Mouse (Mus musculus) retina, postnatal 7 days (tissue): ENCODE results near the gene Trp53inp2.
A peak's percentile ranks its signal among the peaks of the same experiment; 100 is the strongest.

Experiments
- DNase-seq: peaks from one replicate; pipeline ENCODE4 v3.0.0-alpha.2; 2012; ENCODE audit warnings: low read depth, low spot score

The Trp53inp2 gene

DNA sequence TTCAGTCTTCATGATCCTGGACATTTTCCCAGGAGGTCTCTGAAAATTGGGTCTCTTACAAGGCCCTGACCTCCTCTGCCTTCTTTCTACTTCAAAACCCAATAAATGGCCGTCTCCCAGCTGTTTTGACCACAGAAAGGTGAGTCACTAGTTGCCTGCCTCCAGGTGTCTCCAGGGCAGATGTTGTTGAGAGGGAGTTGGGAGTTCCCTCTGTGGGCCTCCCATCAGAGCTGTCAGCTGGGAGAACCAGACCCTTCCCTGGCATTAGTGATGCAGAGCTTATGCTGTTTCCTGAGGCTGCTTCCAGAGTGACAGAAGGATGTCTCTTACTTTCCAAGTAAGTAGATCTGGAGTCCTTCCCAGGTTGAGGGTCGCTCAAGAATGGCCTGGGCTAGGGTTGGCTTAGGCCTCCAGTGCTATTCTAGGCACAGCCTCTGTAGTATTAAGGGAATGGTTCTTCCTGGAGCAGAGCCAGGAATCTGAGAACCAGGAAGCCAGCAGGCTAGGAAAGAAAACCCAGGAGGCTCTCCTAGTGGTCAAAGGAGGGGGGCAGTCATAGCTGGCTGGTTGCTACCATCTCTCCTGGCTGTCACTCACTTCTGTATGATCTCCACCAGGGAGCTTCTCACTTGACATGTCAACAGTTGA is 2.1 kb downstream of the Trp53inp2 start:
- no peak for DNase-seq

DNA sequence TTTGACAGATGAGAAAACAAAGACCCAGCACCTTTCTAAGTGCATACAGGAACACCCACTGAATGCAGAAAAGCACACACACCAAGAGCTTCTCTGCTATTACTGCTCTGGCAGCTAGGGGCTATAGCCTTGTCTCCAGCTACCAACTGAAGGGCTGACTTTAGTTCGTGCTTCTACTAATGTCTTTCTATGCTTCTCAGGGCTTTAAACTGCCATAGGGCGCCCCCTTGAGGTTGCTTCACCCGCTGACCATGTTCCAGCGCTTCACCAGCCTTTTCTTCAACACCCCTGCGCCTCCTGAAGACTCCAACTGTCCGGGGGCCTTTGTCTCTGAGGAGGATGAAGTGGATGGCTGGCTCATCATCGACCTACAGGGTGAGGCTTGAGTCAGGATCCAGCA is 4.2 kb downstream of the Trp53inp2 start:
- DNase-seq: peak; percentile 64

DNA sequence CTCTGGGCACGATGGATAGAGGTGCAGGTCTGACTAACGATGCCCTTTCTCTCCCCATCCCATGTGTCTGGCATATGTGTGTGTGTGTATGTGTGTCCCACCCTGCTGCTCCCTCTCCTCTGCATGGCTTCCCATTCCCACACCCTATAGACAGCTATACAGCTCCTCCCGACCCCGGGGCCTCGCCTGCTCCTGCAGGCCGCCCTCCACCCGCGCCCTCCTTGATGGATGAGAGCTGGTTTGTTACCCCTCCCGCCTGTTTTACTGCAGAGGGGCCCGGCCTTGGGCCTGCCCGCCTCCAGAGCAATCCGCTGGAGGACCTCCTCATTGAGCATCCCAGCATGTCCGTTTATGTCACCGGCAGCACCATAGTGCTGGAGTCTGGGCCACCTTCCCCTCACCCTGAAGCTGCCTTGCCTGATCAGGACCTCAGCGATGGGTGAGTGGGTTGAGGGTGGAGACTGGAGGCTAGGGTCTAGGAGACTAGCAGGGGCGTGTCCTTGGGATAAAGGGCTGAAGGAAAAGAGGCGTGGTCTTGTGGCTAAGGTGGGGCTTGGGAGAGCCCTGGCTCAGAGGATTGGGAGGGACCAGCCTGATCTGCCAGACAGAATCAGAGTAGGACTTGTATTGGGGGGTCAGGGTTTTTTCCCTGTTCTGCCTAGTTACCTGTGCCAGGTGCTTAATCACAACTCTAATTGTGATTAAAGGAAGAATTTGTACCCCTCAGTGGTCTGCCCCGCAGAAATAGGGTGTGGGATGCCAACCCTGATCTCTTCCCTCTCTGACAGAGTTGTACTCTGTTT is 5.1 kb downstream of the Trp53inp2 start:
- no peak for DNase-seq

DNA sequence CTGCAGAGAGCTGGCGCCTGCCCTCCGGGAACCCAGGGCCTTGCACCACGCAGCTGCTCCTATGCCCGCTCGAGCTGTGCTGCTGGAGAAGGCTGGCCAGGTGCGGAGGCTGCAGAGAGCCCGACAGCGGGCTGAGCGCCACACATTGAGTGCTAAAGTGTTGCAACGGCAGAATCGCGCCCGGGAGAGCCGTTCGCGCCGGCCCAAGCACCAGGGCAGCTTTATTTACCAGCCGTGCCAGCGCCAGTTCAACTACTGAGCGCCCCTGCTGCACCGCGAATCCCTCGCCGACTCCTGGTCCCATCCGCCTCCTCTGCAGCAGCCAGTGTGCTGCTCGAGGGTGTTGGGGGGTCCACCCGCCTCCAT is 5.7 kb downstream of the Trp53inp2 start:
- DNase-seq: no peak

DNA sequence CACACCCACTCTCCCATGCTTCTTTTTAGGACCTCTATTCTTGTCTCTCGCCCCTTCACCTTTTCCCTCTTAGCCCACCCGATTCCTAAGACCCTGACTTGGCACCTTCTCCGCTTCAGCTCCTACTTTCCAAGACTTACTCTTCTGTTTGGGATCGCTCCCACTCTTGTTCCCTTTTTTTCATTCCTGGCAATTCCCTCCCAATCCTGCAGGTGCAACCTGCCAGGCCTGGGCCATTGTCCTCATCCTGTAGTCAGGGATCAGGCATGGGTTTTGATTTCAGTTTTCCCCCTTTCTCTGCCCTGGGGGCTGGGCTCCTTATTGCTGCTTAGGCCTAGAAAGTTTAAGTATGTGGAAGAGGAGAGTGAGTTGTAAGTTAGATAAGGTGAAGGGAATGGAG is 6.2 kb downstream of the Trp53inp2 start:
- DNase-seq: no peak

DNA sequence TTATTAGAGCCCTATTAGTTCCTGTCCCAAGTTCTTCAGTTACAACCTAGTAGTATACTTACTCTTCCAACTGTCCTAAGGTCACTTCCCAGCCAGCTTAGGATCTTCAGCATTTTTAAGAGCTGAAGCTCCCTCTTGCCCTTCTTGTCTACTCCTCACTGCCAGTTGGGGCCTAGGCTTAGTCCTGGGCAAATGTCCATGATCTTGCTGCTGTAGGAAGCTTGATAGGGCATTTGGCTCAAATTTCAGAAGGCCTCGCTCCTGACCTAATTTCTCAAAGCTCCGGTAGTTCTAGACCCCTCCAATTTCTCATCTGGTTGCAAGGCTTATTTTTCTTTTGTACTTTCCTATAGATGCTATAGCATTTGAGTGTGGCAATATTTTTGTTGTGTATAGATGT is 7.7 kb downstream of the Trp53inp2 start:
- DNase-seq: no peak

DNA sequence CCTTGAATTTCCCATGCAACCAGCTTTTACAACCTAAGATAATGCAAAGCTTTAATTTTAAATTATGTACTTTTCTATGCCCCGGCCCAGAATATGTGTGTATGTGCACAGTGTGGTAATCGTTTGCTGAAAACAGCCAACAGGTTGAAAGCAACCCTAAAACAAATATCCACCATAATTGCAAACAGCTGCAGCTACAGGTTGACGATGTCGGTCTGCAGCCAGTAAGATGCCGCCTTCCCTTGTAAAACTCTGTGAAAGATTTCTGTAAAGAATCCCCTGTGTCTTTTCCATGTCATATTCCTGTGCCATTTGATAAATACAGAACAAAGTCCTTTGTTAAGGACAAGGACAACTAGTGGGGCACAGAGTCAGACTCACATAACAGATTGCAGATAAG is 13.7 kb downstream of the Trp53inp2 start:
- DNase-seq: no peak

DNA sequence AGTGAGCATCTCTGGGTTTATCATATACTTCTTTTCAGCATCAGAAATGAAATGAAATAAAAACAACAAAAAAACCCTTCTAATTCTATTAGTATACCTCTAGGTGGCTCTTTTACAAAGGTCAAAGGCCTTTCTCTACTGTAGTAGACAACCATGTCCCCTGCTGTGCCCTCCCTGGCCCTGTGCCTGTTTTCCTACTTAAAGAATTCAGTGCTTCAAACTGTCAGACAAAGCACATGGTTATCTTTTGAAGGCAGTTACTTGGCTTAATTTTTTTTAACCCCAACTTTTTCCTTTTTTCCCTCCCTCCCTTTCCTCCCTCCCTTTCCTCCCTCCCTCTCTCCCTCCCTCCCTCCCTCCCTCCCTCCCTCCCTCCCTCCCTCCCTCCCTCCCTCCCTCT is 19.4 kb downstream of the Trp53inp2 start:
- no peak for DNase-seq

DNA sequence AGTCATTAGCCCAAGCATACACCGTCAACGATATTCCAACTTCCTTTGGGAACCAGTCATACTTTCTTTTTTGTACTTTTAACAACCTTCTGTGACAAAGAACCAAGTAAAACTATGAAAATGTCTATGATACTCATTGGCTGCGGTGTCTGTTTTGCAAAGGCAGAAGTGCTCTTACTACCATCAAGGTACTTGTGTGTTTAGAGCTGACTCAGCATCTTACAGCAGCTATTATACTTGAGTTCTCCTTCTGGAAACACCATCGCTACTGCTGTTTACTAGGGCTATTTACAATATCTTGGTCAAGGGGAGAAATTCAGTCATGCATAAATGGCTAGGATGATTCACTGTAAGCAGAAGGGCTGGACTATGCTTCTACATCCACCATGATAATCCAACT is 21.1 kb downstream of the Trp53inp2 start:
- no peak for DNase-seq

DNA sequence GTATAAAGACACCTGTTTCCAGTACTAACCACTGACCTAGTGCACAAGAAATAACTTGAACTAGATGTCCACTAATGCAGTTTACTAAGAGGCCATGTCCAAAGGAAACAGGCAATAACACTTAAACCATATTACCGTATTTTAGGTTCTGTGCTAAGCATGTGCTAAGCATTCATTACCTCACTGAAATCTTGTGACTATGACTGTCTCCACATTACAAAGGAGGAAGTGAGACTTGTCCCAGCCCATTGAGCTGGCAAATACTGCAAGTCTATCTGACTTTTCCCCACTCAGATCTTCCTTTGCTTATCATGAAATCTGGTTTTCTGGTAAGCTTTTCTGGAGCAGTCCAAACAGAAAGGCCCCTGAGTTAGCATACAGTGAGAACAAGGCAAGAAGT is 23.8 kb downstream of the Trp53inp2 start:
- DNase-seq: no peak

DNA sequence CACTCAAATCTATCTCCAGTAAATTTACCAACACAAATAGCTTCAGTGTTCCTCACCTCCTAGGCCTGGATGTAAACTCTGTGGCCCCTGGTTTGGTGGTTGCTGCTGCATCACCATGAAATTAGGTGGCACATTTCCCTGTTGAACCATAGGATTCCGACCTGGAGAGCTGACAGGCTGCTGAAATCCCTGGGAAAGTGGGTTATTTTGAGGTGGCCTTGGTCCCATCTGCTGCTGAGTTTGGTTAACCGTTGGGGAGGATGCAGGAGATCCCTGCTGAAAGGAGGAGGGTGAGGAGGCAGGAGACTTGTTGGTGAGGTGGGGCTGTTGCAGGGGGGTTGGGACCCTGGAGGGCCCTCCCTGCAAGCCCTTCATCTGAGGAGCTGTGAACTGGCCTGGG is 40.1 kb downstream of the Trp53inp2 start:
- DNase-seq: no peak

DNA sequence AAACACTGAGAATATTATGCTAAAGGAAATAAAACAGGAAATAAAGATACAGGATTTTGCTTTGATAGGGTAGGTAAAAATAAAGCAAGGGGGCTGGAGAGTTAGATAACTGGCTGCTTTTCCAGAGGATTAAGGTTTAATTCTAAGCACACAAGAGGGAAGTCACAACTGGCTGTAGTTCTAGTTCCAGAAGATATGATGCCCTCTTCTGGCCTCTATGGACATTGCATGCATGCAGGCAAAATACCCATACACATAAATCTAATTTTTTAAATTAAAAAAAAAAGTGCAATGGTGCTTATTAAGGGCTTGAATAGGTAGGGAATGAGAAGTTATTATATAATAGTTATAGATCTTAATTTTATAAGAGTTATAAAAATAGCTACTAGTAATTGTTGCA is 55.6 kb downstream of the Trp53inp2 start:
- DNase-seq: peak; percentile 6
